Mouse (Mus musculus) hindbrain, embryonic 15.5 days (tissue): ENCODE measurements at regions not wholly inside any gene's neighbourhood (a gene's known extent, or its start where the extent isn't known, plus 50 kb on each side); places are given as distances from the start of the nearest gene placed in this dataset.

Source experiments
- ATAC-seq: fragments of 200-750 bp; cut with Nextera tagmentation; 2 replicates; pipeline ENCODE4 v1.8.0; 2017; ENCODE audit warnings: low read depth, moderate number of reproducible peaks, moderate TSS enrichment; ENCODE audit not compliant: low FRiP score
- H3K27ac ChIP-seq: fragments of 300-500 bp; sonication (generic); replicated peaks from 2 replicates; pipeline ENCODE4 v1.5.1; 2015; ENCODE audit warnings: mild to moderate bottlenecking, inconsistent platforms
- H3K27me3 ChIP-seq: fragments of 300-500 bp; sonication (generic); 2 replicates; pipeline ENCODE4 v1.6.1; 2015; ENCODE audit warnings: control low read depth, inconsistent platforms
- H3K36me3 ChIP-seq: fragments of 300-500 bp; sonication (generic); 2 replicates; pipeline ENCODE4 v1.6.1; 2015; ENCODE audit warnings: control low read depth, inconsistent platforms
- H3K4me1 ChIP-seq: fragments of 300-500 bp; sonication (generic); replicated peaks from 2 replicates; pipeline ENCODE4 v1.6.1; 2015; ENCODE audit warnings: control low read depth, inconsistent platforms
- H3K4me2 ChIP-seq: fragments of 300-500 bp; sonication (generic); 2 replicates; pipeline ENCODE4 v1.6.1; 2015; ENCODE audit warnings: moderate library complexity, mild to moderate bottlenecking, inconsistent platforms
- H3K4me3 ChIP-seq: fragments of 300-500 bp; sonication (generic); 2 replicates; pipeline ENCODE4 v1.5.1; 2015; ENCODE audit warnings: mild to moderate bottlenecking, inconsistent platforms
- H3K9ac ChIP-seq: fragments of 300-500 bp; sonication (generic); 2 replicates; pipeline ENCODE4 v1.6.1; 2015; ENCODE audit warnings: inconsistent platforms
- H3K9me3 ChIP-seq: fragments of 300-500 bp; sonication (generic); 2 replicates; pipeline ENCODE4 v1.6.1; 2016; ENCODE audit warnings: control low read depth, inconsistent platforms
- WGBS: fragments of 180-500 bp; shearing (Covaris S2); methylation state at CpG from one replicate; pipeline ENCODE4 v1.1.7; 2015; 5-methylcytosine and 5-hydroxymethylcytosine counted together

- Histone ChIP-seq H3K27me3 (no peaks in the 10 kb centered on the region), H3K9me3 (no peaks in the 10 kb centered on the region), H3K36me3 (no peaks in the 10 kb centered on the region), H3K9ac (no peak overlapping the region), H3K4me1 (peaks cover 24% of the 10 kb centered on the region), H3K4me2 (no peak overlapping the region), H3K4me3 (no peak overlapping the region), H3K27ac (no peak overlapping the region)
- no peak for ATAC-seq
- 52% methylated on average over 9 of the region's 9 CpGs for WGBS
These were observed 200.4 kb upstream of the Kazn start for GRCm38 (mm10) chr4:142439450-142440183.

GRCm38 (mm10) chr4:142424596-142424995 is 185.4 kb upstream of the Kazn start:
- H3K36me3 ChIP-seq = no peaks in the 10 kb centered on the region
- H3K4me2 ChIP-seq = no peak overlapping the region
- H3K9me3 ChIP-seq = no peaks in the 10 kb centered on the region
- peaks cover 11% of the 10 kb centered on the region for H3K4me1 ChIP-seq
- H3K27me3 ChIP-seq = no peaks in the 10 kb centered on the region
- no peak for ATAC-seq
- H3K4me3 ChIP-seq = no peak overlapping the region
- 78% methylated on average over 3 of the region's 3 CpGs for WGBS
- no peak overlapping the region for H3K27ac ChIP-seq
- no peak overlapping the region for H3K9ac ChIP-seq

- ATAC-seq = peak; percentile 58; the same call in 1 of the 2 replicates
- Histone ChIP-seq H3K4me3 (no peak overlapping the region), H3K9me3 (no peaks in the 10 kb centered on the region), H3K4me1 (peaks cover 18% of the 10 kb centered on the region), H3K36me3 (no peaks in the 10 kb centered on the region), H3K27me3 (no peaks in the 10 kb centered on the region), H3K27ac (peak overlapping the region; percentile 39; the same call in 1 of the 2 replicates), H3K9ac (no peak overlapping the region), H3K4me2 (no peak overlapping the region)
- whole genome bisulfite sequencing = 36% methylated on average over 7 of the region's 7 CpGs
These were observed 181.2 kb upstream of the Kazn start for GRCm38 (mm10) chr4:142420427-142420826.

- H3K4me3 ChIP-seq = no peak overlapping the region
- H3K36me3 ChIP-seq = no peaks in the 10 kb centered on the region
- no peaks in the 10 kb centered on the region for H3K27me3 ChIP-seq
- H3K27ac ChIP-seq = no peak overlapping the region
- no peak overlapping the region for H3K9ac ChIP-seq
- ATAC-seq = no peak
- H3K9me3 ChIP-seq = no peaks in the 10 kb centered on the region
- WGBS = 71% methylated on average over 5 of the region's 5 CpGs
- H3K4me2 ChIP-seq = no peak overlapping the region
- H3K4me1 ChIP-seq = peaks cover 31% of the 10 kb centered on the region
These were observed 175.7 kb upstream of the Kazn start for GRCm38 (mm10) chr4:142414874-142415273.

DNA sequence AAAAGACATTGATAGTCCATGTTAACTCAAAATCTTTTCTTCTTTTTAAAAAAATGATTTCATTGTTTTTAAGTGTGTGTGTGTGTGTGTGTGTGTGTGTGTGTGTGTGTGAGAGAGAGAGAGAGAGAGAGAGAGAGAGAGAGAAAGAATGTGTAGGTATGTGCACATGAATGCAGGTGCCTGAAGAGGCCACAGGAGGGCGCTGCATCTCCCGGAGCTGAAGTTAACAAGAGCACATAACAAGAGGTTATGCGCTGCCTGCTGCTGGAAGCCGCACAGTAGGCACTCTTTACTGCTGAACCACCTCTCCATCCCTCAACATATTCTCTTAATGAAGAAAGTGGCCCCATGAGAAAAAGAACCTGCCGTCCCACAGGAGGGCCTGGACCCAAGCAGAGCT is 172.6 kb upstream of the Kazn start:
- no peak for ATAC-seq
- H3K4me3 ChIP-seq = no peak overlapping the region
- 93% methylated on average over 5 of the region's 5 CpGs for WGBS
- no peaks in the 10 kb centered on the region for H3K36me3 ChIP-seq
- peaks cover 43% of the 10 kb centered on the region for H3K4me1 ChIP-seq
- H3K27ac ChIP-seq = peak overlapping the region; percentile 58; the same call in 1 of the 2 replicates
- H3K9me3 ChIP-seq = no peaks in the 10 kb centered on the region
- no peaks in the 10 kb centered on the region for H3K27me3 ChIP-seq
- H3K4me2 ChIP-seq = no peak overlapping the region
- H3K9ac ChIP-seq = no peak overlapping the region

DNA sequence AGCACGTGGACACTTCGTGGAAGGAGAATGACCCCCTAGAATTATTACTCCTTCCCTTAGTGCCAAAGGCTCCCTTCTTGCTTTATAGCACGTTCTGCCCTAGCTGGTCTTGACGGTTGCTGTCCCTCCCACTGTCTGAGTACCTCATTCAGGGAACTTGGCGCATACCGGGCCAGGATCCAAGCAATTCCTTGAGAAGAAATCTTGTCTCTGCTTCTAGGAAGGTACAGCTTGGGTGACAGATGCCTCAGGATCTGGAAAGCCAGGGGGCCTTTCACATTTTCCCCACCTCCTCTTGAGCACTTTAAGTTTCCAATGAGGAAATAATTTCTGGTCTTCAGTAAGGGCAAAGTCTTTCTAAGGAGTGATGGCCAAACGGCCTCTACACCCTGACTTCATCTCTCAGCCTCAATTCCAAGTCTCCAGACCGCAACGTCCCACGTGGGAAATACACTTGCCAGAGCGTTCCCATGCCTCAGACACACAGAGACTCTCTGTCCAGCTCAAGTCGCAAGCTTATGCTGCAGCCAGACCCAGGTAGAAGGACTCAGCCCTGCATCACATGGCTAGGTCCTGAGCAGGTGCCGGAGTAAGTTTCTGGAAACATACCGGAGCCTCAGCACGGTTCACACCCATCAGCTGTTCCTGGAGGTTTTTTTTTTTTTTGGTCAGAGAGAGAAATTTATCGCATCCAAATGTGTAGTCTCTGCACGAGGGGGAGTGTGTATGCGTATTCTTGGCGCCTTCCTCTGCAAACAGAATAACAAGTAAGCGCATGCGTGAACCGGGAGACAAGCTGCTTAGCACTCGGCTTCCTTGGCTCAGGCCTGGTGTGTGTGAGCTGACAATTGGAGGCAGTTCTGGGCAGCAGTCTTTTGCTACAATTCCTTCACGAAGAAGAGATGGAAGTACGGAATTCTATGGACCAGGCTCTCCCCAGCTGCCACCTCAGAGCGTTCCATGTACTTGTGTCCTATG is 171.7 kb upstream of the Kazn start:
- peak overlapping the region; percentile 34 for H3K4me2 ChIP-seq
- peaks cover 41% of the 10 kb centered on the region for H3K4me1 ChIP-seq
- H3K36me3 ChIP-seq = no peaks in the 10 kb centered on the region
- WGBS = 60% methylated on average over 26 of the region's 26 CpGs
- ATAC-seq = peak; percentile 40; the same call in 1 of the 2 replicates
- no peak overlapping the region for H3K9ac ChIP-seq
- H3K27me3 ChIP-seq = no peaks in the 10 kb centered on the region
- H3K4me3 ChIP-seq = no peak overlapping the region
- peak overlapping the region; percentile 58 for H3K27ac ChIP-seq
- H3K9me3 ChIP-seq = no peaks in the 10 kb centered on the region

- 85% methylated on average over 7 of the region's 7 CpGs for WGBS
These were observed 158.7 kb upstream of the Kazn start for GRCm38 (mm10) chr4:142397858-142398257.

DNA sequence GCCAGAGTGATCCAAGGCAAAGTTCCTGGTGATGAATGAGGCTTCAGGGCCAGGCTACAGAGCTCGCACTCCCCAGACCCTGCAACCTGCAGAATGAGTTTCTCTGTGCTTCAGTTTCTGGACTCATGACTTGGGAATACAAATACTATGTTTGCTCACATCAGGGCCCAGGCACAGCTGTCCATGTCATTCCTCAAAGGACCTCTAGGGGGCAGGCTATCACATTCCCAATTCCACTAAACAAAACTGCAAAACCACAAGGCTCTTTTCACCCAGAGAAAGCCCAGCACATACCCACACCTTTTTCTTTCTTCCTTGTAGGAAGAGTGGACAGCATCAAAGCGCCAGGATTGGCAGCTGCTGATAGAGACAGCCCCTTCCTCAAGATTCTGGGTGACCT is 153.7 kb upstream of the Kazn start:
- WGBS = 34% methylated on average over 2 of the region's 2 CpGs
- Histone ChIP-seq H3K9ac (no peak overlapping the region), H3K4me2 (no peak overlapping the region), H3K36me3 (no peaks in the 10 kb centered on the region), H3K27ac (no peak overlapping the region), H3K4me3 (no peak overlapping the region), H3K4me1 (peaks cover 17% of the 10 kb centered on the region; the same call in 1 of the 2 replicates), H3K9me3 (no peaks in the 10 kb centered on the region), H3K27me3 (no peaks in the 10 kb centered on the region)
- no peak for ATAC-seq

More at GRCm38 (mm10) chr4:142397858-142398257, 158.7 kb upstream of the Kazn start:
- Histone ChIP-seq H3K4me3 (no peak overlapping the region), H3K27me3 (no peaks in the 10 kb centered on the region), H3K9ac (no peak overlapping the region), H3K4me2 (no peak overlapping the region), H3K27ac (no peak overlapping the region), H3K9me3 (peaks cover 6% of the 10 kb centered on the region; the same call in 1 of the 2 replicates), H3K36me3 (no peaks in the 10 kb centered on the region), H3K4me1 (no peaks in the 10 kb centered on the region)
- no peak for ATAC-seq

GRCm38 (mm10) chr4:142390531-142391195 is 151.5 kb upstream of the Kazn start:
- H3K36me3 ChIP-seq = no peaks in the 10 kb centered on the region
- no peak for ATAC-seq
- no peak overlapping the region for H3K9ac ChIP-seq
- H3K4me3 ChIP-seq = no peak overlapping the region
- no peak overlapping the region for H3K27ac ChIP-seq
- no peaks in the 10 kb centered on the region for H3K27me3 ChIP-seq
- H3K9me3 ChIP-seq = no peaks in the 10 kb centered on the region
- H3K4me2 ChIP-seq = no peak overlapping the region
- 67% methylated on average over 21 of the region's 21 CpGs for WGBS
- H3K4me1 ChIP-seq = peaks cover 21% of the 10 kb centered on the region

DNA sequence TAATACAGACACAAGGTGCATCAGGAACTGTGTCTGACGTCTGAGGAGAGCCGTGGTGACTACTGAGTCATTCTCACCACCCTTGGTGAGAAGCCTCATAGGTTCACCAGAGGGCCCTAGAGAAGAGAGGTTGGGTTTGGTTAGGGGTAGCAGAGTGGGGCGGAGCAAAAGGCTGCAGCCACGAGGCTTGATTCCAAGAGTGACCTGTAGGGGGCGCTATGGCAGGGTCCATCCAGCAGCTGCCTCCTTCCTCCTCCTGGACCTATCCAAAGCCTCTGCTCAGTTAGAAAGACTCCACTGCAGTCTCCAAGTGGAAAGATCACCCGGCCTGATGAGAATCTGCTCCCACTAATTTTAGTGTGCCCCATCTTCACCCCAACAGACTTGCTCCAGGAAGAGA is 149.3 kb upstream of the Kazn start:
- Histone ChIP-seq H3K9me3 (no peaks in the 10 kb centered on the region), H3K9ac (no peak overlapping the region), H3K27me3 (no peaks in the 10 kb centered on the region), H3K27ac (no peak overlapping the region), H3K4me2 (no peak overlapping the region), H3K36me3 (no peaks in the 10 kb centered on the region), H3K4me3 (no peak overlapping the region), H3K4me1 (peaks cover 24% of the 10 kb centered on the region)
- ATAC-seq = no peak
- 77% methylated on average over 6 of the region's 6 CpGs for whole genome bisulfite sequencing

DNA sequence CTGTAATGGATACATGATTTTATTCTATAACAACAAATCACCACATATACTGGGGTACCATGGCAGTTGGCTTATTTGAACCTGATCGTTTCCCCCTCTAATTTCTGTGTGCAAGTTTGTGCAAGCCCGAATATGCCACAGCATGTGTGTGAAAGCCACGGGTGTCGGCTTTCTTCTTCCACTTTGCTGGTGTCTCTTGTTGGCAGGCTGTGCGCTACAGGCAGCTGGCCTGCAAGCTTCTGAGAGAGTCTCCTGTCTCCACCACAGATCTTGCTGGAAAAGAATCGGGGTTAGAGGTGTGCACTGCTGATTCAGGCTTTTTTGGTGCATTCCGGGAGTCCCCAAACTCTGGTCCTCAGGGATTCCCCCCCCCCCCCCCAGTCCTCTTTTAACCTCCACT is 142.0 kb upstream of the Kazn start:
- 76% methylated on average over 7 of the region's 7 CpGs for WGBS
- no peak for ATAC-seq

More for the DNA sequence above, 142.0 kb upstream of the Kazn start:
- Histone ChIP-seq H3K27ac (no peak overlapping the region), H3K4me1 (peaks cover 43% of the 10 kb centered on the region), H3K9me3 (no peaks in the 10 kb centered on the region), H3K36me3 (no peaks in the 10 kb centered on the region), H3K4me2 (no peak overlapping the region), H3K27me3 (no peaks in the 10 kb centered on the region), H3K4me3 (no peak overlapping the region), H3K9ac (no peak overlapping the region)
